Mouse (Mus musculus): ENCODE measurements around the gene Cacna1c.

- no peak for TF ChIP-seq CTCF (IDR thresholded peaks at IDR 0.05; ENCODE audit: low read depth, low read length)
- TF ChIP-seq POLR2A (IDR thresholded peaks at IDR 0.05; ENCODE audit: borderline replicate concordance, low read depth, low read length) = no peak
Observed at GRCm38 (mm10) chr6:118603825-118604224, 592.4 kb downstream of the Cacna1c start.
